Mouse (Mus musculus) ES-E14 (cell line): ENCODE results near the gene Fbxl19.

Experiments used
- CHD2 ChIP-seq: IDR thresholded peaks from 2 replicates; pipeline ENCODE4 v1.6.1; 2014; ENCODE audit warnings: mild to moderate bottlenecking, low read depth, low read length, inconsistent platforms
- HCFC1 ChIP-seq: IDR thresholded peaks from 2 replicates; pipeline ENCODE4 v1.6.1; 2012; ENCODE audit warnings: low read length, inconsistent platforms, borderline replicate concordance; ENCODE audit not compliant: insufficient read depth
- MAFK ChIP-seq: IDR thresholded peaks from 2 replicates; pipeline ENCODE4 v1.6.1; 2014; ENCODE audit warnings: mild to moderate bottlenecking, low read depth, low read length, inconsistent platforms; ENCODE audit not compliant: insufficient read depth
- ZC3H11A ChIP-seq: IDR thresholded peaks from 2 replicates; pipeline ENCODE4 v1.6.1; 2012; ENCODE audit warnings: low read depth, mild to moderate bottlenecking, inconsistent platforms, low read length, borderline replicate concordance
- ZNF384 ChIP-seq: IDR thresholded peaks from 2 replicates; pipeline ENCODE4 v1.6.1; 2012; ENCODE audit warnings: low read depth, low read length, inconsistent platforms

GRCm38 (mm10) chr7:127772080-127772479, 27.7 kb downstream of the Fbxl19 start:
- no peak for TF ChIP-seq CHD2
- TF ChIP-seq ZNF384, result no peak
- no peak for TF ChIP-seq MAFK
- TF ChIP-seq ZC3H11A, result no peak
- no peak for TF ChIP-seq HCFC1
